Comparison of ENCODE assay signal across 28 mouse cellular contexts in genomic region chr2:106720644-106721043, GRCm38 (mm10). TPM values are rescaled to one million over a fixed set of nuclear protein-coding genes. Genes with fewer than 3 reads are reported as not detected.
A peak's percentile ranks its signal among the peaks of the same experiment; 100 is the strongest.
DNase-seq lines count a peak whose midpoint lies in the region; ATAC-seq and TF ChIP-seq lines count a peak whose summit lies in the region.
"Had no signal": no experiment of that assay in that cellular context is flagged by ENCODE, and none has a peak within 500 bp of the region (broad histone marks: within the 10 kb centered on the region; RNA-seq: fewer than 3 reads in every experiment).

No protein-coding gene starts in this region.

- H3K27me3 ChIP-seq in forebrain, postnatal 0 days (ENCODE audit: insufficient read depth, low read length), result no peaks in the 10 kb centered on the region
- H3K27me3 ChIP-seq in forebrain, embryonic 11.5 days (ENCODE audit: control insufficient read depth, insufficient read depth, low read length), result no peaks in the 10 kb centered on the region
- no peaks in the 10 kb centered on the region for H3K27me3 ChIP-seq in hindbrain, embryonic 13.5 days
- no peaks in the 10 kb centered on the region for H3K27me3 ChIP-seq in hindbrain, embryonic 11.5 days (ENCODE audit: control insufficient read depth, insufficient read depth, low read length)
- H3K27me3 ChIP-seq in neural tube, embryonic 14.5 days (ENCODE audit: control insufficient read depth, insufficient read depth, low read length), result no peaks in the 10 kb centered on the region
- no peaks in the 10 kb centered on the region for H3K27me3 ChIP-seq in midbrain, embryonic 14.5 days (ENCODE audit: control insufficient read depth, insufficient read depth, low read length)
- H3K27me3 ChIP-seq: embryonic facial prominence, embryonic 12.5 days; limb, embryonic 15.5 days; liver, embryonic 13.5 days; midbrain, embryonic 15.5 days; neural tube, embryonic 12.5 days had no signal

- 0 out of 2 replicates have a peak overlapping the region, but pooled peaks have one; percentile 3 for H3K4me2 ChIP-seq in forebrain, postnatal 0 days (ENCODE audit: low read depth)
- no peak overlapping the region for H3K4me2 ChIP-seq in forebrain, embryonic 11.5 days (ENCODE audit: low read depth, low read length, severe bottlenecking)
- H3K4me2 ChIP-seq in hindbrain, embryonic 13.5 days, result no peak overlapping the region
- no peak overlapping the region for H3K4me2 ChIP-seq in hindbrain, embryonic 11.5 days (replicated peaks; ENCODE audit: low read depth, low read length)
- no peak overlapping the region for H3K4me2 ChIP-seq in neural tube, embryonic 14.5 days (ENCODE audit: low read depth, low read length)
- no peak overlapping the region for H3K4me2 ChIP-seq in midbrain, embryonic 14.5 days (ENCODE audit: low read length)
- H3K4me2 ChIP-seq: embryonic facial prominence, embryonic 12.5 days; limb, embryonic 15.5 days; liver, embryonic 13.5 days; midbrain, embryonic 15.5 days; neural tube, embryonic 12.5 days had no signal

- 0 out of 2 replicates have a peak overlapping the region, but pooled peaks have one; percentile 22 for H3K9ac ChIP-seq in forebrain, postnatal 0 days
- no peak overlapping the region for H3K9ac ChIP-seq in forebrain, embryonic 11.5 days (ENCODE audit: low read length)
- H3K9ac ChIP-seq in hindbrain, embryonic 13.5 days, result no peak overlapping the region
- no peak overlapping the region for H3K9ac ChIP-seq in hindbrain, embryonic 11.5 days (ENCODE audit: low read depth, low read length)
- no peak overlapping the region for H3K9ac ChIP-seq in neural tube, embryonic 14.5 days (replicated peaks; ENCODE audit: low read depth, low read length)
- no peak overlapping the region for H3K9ac ChIP-seq in midbrain, embryonic 14.5 days (replicated peaks; ENCODE audit: low read length)
- H3K9ac ChIP-seq: embryonic facial prominence, embryonic 12.5 days; limb, embryonic 15.5 days; liver, embryonic 13.5 days; midbrain, embryonic 15.5 days; neural tube, embryonic 12.5 days had no signal

- no peak for DNase-seq in forebrain, postnatal 0 days
- no peak for DNase-seq in forebrain, embryonic 11.5 days (ENCODE audit: low spot score)
- no peak for DNase-seq in hindbrain, embryonic 11.5 days (ENCODE audit: low spot score)
- peak; percentile 53 for DNase-seq in brain, embryonic 14.5 days (ENCODE audit: low read depth)
- DNase-seq in midbrain, embryonic 14.5 days, result no peak
- DNase-seq: adrenal gland, postnatal 14 days; cerebellum, adult 11-12 months; cerebellum, adult 9-11 months; embryo, embryonic 11 days; heart, postnatal 10 days; kidney, adult 11 months; kidney, postnatal 14 days; liver, embryonic 13.5 days; lung, adult 18-20 months; lung, postnatal 10 days; retina, postnatal 1 day; right cerebral cortex, postnatal 14 days; thymus, postnatal 4 days had no signal

- 9% methylated on average over 5 of the region's 5 CpGs for WGBS in forebrain, postnatal 0 days
- 28% methylated on average over 5 of the region's 5 CpGs for WGBS in forebrain, embryonic 11.5 days
- WGBS in hindbrain, embryonic 13.5 days, result 39% methylated on average over 5 of the region's 5 CpGs
- 49% methylated on average over 5 of the region's 5 CpGs for WGBS in hindbrain, embryonic 11.5 days
- WGBS in neural tube, embryonic 14.5 days, result 18% methylated on average over 5 of the region's 5 CpGs
- WGBS in midbrain, embryonic 14.5 days, result 51% methylated on average over 5 of the region's 5 CpGs

- no peaks in the 10 kb centered on the region for H3K36me3 ChIP-seq in forebrain, postnatal 0 days (ENCODE audit: insufficient read depth)
- peaks cover 2% of the 10 kb centered on the region; the same call in 1 of the 2 replicates for H3K36me3 ChIP-seq in forebrain, embryonic 11.5 days (ENCODE audit: control insufficient read depth, insufficient read depth, low read length)
- peaks cover 3% of the 10 kb centered on the region; the same call in 1 of the 2 replicates for H3K36me3 ChIP-seq in hindbrain, embryonic 13.5 days
- no peaks in the 10 kb centered on the region for H3K36me3 ChIP-seq in hindbrain, embryonic 11.5 days (ENCODE audit: control insufficient read depth, insufficient read depth, low read length)
- H3K36me3 ChIP-seq in neural tube, embryonic 14.5 days (ENCODE audit: control insufficient read depth, insufficient read depth, low read length), result no peaks in the 10 kb centered on the region
- H3K36me3 ChIP-seq in midbrain, embryonic 14.5 days (ENCODE audit: control insufficient read depth, insufficient read depth, low read length), result peaks cover 7% of the 10 kb centered on the region; the same call in 1 of the 2 replicates
- H3K36me3 ChIP-seq: embryonic facial prominence, embryonic 12.5 days; limb, embryonic 15.5 days; liver, embryonic 13.5 days had no signal

- peak; percentile 54 for ATAC-seq in forebrain, postnatal 0 days
- ATAC-seq in forebrain, embryonic 11.5 days (replicated peaks; ENCODE audit: low FRiP score), result no peak
- ATAC-seq in hindbrain, embryonic 13.5 days (ENCODE audit: low FRiP score), result no peak
- no peak for ATAC-seq in hindbrain, embryonic 11.5 days (ENCODE audit: low FRiP score)
- ATAC-seq in neural tube, embryonic 14.5 days (ENCODE audit: low read depth), result peak; percentile 38; the same call in 1 of the 2 replicates
- no peak for ATAC-seq in midbrain, embryonic 14.5 days (ENCODE audit: low FRiP score, low TSS enrichment)
- ATAC-seq: CD4-positive, CD25-positive, alpha-beta regulatory T cell, adult 4 months; inflammation-experienced regulatory T-cells, adult 6 months; midbrain, embryonic 15.5 days had no signal

- no peak for TF ChIP-seq POLR2A in brain, embryonic 14.5 days (IDR thresholded peaks at IDR 0.05; ENCODE audit: borderline replicate concordance, extremely low read depth, insufficient read depth, insufficient read length, poor library complexity, severe bottlenecking)

- TF ChIP-seq CTCF in forebrain, postnatal 0 days (IDR thresholded peaks at IDR 0.05; ENCODE audit: low read depth), result no peak
- TF ChIP-seq CTCF in brain, embryonic 14.5 days (IDR thresholded peaks at IDR 0.05; ENCODE audit: borderline replicate concordance, extremely low read depth, insufficient read depth, insufficient read length), result no peak

- H3K4me1 ChIP-seq in forebrain, postnatal 0 days (ENCODE audit: insufficient read depth), result peaks cover 50% of the 10 kb centered on the region
- peaks cover 15% of the 10 kb centered on the region for H3K4me1 ChIP-seq in forebrain, embryonic 11.5 days (replicated peaks; ENCODE audit: control insufficient read depth, insufficient read depth, low read length)
- peaks cover 47% of the 10 kb centered on the region for H3K4me1 ChIP-seq in hindbrain, embryonic 13.5 days (replicated peaks)
- peaks cover 3% of the 10 kb centered on the region for H3K4me1 ChIP-seq in hindbrain, embryonic 11.5 days (replicated peaks; ENCODE audit: control insufficient read depth, insufficient read depth, low read length)
- H3K4me1 ChIP-seq in neural tube, embryonic 14.5 days (ENCODE audit: control insufficient read depth, insufficient read depth, low read length), result peaks cover 27% of the 10 kb centered on the region
- H3K4me1 ChIP-seq in midbrain, embryonic 14.5 days (ENCODE audit: control insufficient read depth, insufficient read depth, low read length), result peaks cover 38% of the 10 kb centered on the region
- H3K4me1 ChIP-seq: liver, embryonic 13.5 days had no signal

- no peak overlapping the region for H3K4me3 ChIP-seq in forebrain, postnatal 0 days (ENCODE audit: low read depth, low read length)
- no peak overlapping the region for H3K4me3 ChIP-seq in forebrain, embryonic 11.5 days (ENCODE audit: low read depth, low read length)
- no peak overlapping the region for H3K4me3 ChIP-seq in hindbrain, embryonic 13.5 days
- H3K4me3 ChIP-seq in hindbrain, embryonic 11.5 days (ENCODE audit: low read depth, low read length), result no peak overlapping the region
- H3K4me3 ChIP-seq in neural tube, embryonic 14.5 days (ENCODE audit: low read depth, low read length), result no peak overlapping the region
- H3K4me3 ChIP-seq in midbrain, embryonic 14.5 days (replicated peaks; ENCODE audit: low read depth, low read length), result no peak overlapping the region
- H3K4me3 ChIP-seq: embryonic facial prominence, embryonic 12.5 days; left cerebral cortex, adult 2 months; limb, embryonic 15.5 days; liver, embryonic 13.5 days; midbrain, embryonic 15.5 days; neural tube, embryonic 12.5 days had no signal

- H3K9me3 ChIP-seq in forebrain, postnatal 0 days (ENCODE audit: low read length), result no peaks in the 10 kb centered on the region
- no peaks in the 10 kb centered on the region for H3K9me3 ChIP-seq in forebrain, embryonic 11.5 days (ENCODE audit: control insufficient read depth, low read length)
- no peaks in the 10 kb centered on the region for H3K9me3 ChIP-seq in hindbrain, embryonic 13.5 days
- H3K9me3 ChIP-seq in hindbrain, embryonic 11.5 days (ENCODE audit: control insufficient read depth, low read length), result no peaks in the 10 kb centered on the region
- H3K9me3 ChIP-seq in neural tube, embryonic 14.5 days (ENCODE audit: control insufficient read depth, low read length), result no peaks in the 10 kb centered on the region
- H3K9me3 ChIP-seq in midbrain, embryonic 14.5 days (ENCODE audit: control insufficient read depth, low read length), result no peaks in the 10 kb centered on the region
- H3K9me3 ChIP-seq: embryonic facial prominence, embryonic 12.5 days; limb, embryonic 15.5 days; liver, embryonic 13.5 days; midbrain, embryonic 15.5 days; neural tube, embryonic 12.5 days had no signal

- peak overlapping the region; percentile 42 for H3K27ac ChIP-seq in forebrain, postnatal 0 days (ENCODE audit: low read depth, low read length)
- H3K27ac ChIP-seq in forebrain, embryonic 11.5 days (ENCODE audit: low read depth, low read length), result no peak overlapping the region
- peak overlapping the region; percentile 70 for H3K27ac ChIP-seq in hindbrain, embryonic 13.5 days
- H3K27ac ChIP-seq in hindbrain, embryonic 11.5 days (ENCODE audit: low read depth, low read length), result no peak overlapping the region
- H3K27ac ChIP-seq in neural tube, embryonic 14.5 days (ENCODE audit: low read depth, low read length), result peak overlapping the region; percentile 56; the same call in 1 of the 2 replicates
- no peak overlapping the region for H3K27ac ChIP-seq in midbrain, embryonic 14.5 days (replicated peaks; ENCODE audit: low read depth, low read length)
- H3K27ac ChIP-seq: embryonic facial prominence, embryonic 12.5 days; left cerebral cortex, adult 2 months; limb, embryonic 15.5 days; liver, embryonic 13.5 days; macrophage; midbrain, embryonic 15.5 days; neural tube, embryonic 12.5 days had no signal

RNA-seq across cellular contexts. Expression of gene Mpped2, which starts 27.6 kb away (rescaled TPM):
- 63.6 and 65.4 TPM in 2 replicates for total RNA-seq in forebrain, postnatal 0 days (2014; rRNA removed)
- polyA plus RNA-seq in forebrain, postnatal 0 days (2015; fragmentation: Nextera tagmentation; extraction: Ambion mirVana), result 104 TPM in 2 replicates
- polyA plus RNA-seq in forebrain, embryonic 11.5 days (2014; fragmentation: Nextera tagmentation; extraction: Ambion mirVana), result 102 and 121 TPM in 2 replicates
- polyA plus RNA-seq in hindbrain, embryonic 13.5 days (2015; fragmentation: Nextera tagmentation; extraction: Ambion mirVana), result 144 and 147 TPM in 2 replicates
- 44.4 and 50.6 TPM in 2 replicates for polyA plus RNA-seq in hindbrain, embryonic 11.5 days (2014; fragmentation: Nextera tagmentation; extraction: Ambion mirVana)
- polyA plus RNA-seq in brain, embryonic 14.5 days (2012; rRNA removed), result 63.0 and 67.3 TPM in 2 replicates
- polyA plus RNA-seq in neural tube, embryonic 14.5 days (2014; fragmentation: Nextera tagmentation; extraction: Ambion mirVana), result 239 and 242 TPM in 2 replicates
- 124 and 163 TPM in 2 replicates for polyA plus RNA-seq in midbrain, embryonic 14.5 days (2014; fragmentation: Nextera tagmentation; extraction: Ambion mirVana)
- polyA plus RNA-seq: CD4-positive, CD25-positive, alpha-beta regulatory T cell, adult 4 months; macrophage had no signal

Comparison
In these comparisons a context has a peak if more than half of its experiments do, and no peak if none do; other contexts are left out.
1. ATAC-seq: peak in forebrain, postnatal 0 days (single experiment) and neural tube, embryonic 14.5 days (single experiment); none in forebrain, embryonic 11.5 days (single experiment), hindbrain, embryonic 13.5 days (single experiment), hindbrain, embryonic 11.5 days (single experiment) and midbrain, embryonic 14.5 days (single experiment).
2. H3K27ac ChIP-seq: peak in forebrain, postnatal 0 days (single experiment), hindbrain, embryonic 13.5 days (single experiment) and neural tube, embryonic 14.5 days (single experiment); none in forebrain, embryonic 11.5 days (single experiment), hindbrain, embryonic 11.5 days (single experiment) and midbrain, embryonic 14.5 days (single experiment).